Mouse (Mus musculus): Measurements from ENCODE around the gene Mc1r.
"Not testable (repeated sequence)": the region's sequence is repeated elsewhere in the genome, so short reads cannot be mapped to it uniquely, and the experiment has no call there.

The Mc1r gene

DNA sequence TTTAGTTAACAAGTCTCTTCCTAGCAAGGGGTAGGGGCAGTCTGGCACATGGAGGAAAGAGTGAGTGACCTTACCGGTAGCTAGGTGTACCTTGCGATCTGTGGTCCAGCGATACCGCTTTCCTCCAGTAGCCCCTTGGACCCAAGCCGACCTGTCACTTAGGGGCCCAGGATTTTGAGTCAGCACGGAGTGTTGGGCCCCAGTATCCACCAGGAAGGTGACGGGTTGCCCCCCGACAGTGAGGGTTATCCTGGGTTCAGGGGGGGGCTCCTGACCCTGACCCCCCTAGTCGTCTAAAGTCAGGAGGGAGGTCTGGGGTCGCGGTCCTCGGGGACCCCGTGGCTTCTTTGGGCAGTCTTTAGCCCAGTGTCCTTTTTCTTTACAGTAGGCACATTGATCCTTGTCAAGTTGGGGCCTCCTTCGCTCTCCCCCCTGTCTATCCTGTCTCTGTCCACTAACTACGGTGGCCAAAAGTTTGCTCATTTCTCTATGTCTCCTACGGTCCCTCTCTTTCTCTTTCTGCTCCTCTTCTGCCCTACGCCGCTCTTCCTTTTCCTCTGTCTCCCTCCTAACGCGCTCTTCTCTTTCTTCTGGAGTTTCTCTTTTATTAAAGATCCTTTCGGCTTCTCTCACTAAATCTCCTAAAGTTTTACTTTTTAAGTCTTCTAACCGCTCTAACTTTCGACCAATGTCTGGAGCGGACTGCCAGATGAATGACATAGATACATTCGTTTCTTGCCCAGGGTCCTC lies 24.9 kb downstream of the Mc1r start:
- DNase-seq (ENCODE audit: low spot score), result no peak

DNA sequence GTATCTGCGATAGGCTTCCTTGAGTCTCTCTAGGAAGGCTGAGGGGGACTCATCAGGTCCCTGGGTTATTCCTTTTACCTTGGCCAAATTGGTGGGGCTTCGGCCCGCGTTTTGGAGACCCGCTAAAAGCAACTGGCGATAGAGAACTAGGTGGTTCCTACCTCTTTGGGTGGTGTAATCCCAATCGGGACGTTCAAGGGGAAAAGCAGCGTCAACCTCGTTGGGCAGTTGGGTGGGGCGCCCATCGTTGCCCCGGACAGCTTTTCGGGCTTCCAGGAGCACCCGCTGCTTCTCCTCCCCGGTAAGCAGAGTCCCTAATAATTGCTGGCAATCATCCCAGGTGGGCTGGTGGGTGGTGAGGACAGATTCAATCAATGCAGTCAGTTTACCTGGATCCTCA lies 25.5 kb downstream of the Mc1r start:
- DNase-seq (ENCODE audit: low spot score), result no peak

DNA sequence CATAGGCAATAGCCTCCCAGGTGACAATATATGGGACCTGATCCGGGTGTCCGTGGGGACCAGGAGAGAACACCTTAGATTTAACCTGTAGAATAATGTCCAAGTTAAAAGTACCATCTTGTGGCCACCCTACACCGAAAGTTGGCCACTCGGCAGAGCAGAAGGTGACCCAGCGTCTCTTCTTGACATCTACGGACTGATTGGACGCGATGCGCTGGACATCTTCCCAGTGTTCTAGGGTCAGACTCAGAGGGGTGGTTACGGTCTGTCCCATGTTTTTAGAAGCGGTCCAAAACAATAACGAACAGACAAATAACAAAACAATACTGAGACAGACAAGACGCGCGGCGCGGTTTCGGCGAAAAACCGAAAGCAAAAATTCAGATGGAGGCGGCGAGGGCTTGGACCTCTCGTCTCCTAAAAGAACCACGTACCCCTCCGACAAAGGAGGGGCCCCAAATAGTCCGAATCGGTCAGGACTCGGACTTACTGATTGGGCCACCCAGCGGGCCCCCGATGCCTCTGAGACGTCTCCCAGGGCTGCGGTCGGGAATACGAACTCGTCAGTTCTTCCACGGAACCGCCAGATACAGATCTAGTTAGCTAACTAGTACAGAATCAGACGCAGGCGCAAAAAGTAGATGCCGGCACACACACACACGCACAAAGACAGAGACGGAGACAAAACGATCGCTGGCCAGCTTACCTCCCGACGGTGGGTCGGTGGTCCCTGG lies 26.5 kb downstream of the Mc1r start:
- not testable (repeated sequence) for DNase-seq (ENCODE audit: low spot score)

DNA sequence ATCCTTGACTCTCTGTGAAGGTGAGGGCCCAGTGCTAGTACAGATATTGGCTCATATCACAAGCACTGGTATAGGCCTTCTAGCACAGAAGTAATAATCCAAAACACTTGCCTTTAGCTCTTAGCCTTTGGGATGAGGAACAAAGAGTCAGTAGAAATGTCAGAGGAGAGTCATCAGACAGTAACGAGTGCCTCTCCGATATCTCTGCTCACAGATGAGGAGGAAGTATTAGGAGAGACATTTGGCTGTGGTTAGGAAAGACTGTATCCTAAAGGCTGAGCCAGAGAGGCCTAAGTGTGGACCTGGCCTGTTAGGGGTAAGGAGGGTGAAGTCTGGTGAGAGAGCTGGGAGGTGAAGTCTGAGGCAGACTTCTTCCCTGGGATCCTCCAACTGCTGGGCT lies 34.9 kb downstream of the Mc1r start:
- no peak for DNase-seq (ENCODE audit: low spot score)

DNA sequence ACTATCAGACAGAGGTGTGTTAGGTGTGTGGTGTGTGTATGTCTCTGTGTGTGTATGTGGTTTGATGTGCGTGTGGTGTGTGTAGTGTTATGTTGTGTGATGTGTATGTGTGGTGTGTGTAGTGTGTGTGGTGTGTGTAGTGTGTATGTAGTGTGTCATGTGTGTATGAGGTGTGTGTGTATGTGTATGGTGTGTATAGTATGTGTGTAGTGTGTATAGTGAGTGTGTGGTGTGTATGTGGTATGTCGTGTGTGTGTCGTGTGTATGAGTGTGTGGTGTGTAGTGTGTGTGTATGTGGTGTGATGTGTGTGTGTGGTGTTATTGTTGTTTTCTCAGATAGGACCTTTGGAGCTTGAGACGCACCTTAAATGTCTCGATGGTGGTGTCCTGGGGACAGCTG lies 35.4 kb downstream of the Mc1r start:
- DNase-seq (ENCODE audit: low spot score), result no peak

DNA sequence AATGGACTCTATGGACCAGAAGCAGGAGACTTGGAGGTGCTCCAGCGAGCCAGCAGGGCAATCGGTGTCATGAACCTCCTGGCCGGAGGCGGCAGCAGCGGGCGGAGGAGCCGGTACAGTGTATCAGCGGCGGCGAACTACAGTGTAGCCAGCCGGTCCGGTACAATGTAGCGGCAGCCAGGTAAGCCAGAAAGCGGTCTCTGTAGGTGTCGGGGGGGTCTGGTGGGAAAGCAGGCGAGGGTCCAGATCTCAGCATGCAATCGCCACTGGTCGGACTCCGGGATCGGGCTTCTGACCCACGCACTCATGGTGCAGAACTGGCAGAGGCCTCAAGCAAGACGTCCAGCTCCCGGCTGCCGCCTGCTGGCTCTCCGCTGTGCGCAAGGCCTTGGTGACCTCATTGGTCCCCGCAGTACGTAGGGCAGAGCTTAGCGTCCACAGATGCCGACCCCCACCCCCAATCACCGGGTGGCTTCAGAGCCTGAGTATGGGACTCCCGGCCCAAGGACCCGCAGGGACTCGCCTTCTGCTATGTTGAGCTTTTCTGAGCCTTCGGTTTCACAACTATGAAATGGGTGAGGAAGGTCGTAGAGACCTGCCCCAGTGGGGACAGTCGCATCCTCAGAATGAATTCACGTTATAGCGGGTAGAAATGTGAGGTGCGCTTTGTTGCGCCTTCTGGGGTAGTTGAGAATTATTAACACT lies 36.1 kb downstream of the Mc1r start:
- peak; percentile 88 for DNase-seq (ENCODE audit: low spot score)

DNA sequence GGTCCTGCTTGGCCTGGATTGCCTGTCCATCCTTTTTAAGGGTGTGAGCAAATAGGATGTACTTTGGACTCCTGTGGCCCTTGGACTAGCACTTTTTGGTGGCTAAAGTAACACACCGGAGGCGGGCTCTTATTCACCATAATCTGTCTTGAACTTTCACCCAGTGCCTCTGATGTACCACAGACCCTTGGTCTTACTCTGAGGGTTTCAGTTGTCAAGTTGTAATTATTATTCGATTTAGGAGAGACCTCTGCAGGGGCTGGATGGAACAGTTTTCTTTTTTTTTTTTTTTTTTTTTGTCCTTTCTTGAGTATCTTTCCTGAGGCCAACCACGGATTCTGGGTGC lies 36.6 kb downstream of the Mc1r start:
- DNase-seq (ENCODE audit: low spot score), result no peak

DNA sequence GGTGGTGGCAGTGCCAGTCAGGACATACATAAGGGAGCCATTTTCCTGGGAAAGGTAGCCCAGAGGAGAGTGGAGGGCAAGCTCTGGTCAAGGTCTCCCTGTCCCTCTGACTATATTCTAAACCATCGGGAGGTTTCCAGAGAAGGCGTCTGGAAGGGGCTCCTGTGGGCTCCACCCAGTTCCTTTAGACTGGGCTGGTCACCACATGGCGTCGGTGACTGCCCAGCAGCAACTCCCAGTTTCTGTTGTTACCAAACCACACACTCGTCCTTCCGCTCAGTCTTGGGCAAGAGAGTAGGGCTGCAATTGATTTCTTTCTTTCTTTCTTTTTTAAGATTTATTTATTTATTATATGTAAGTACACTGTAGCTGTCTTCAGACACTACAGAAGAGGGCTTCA lies 37.2 kb downstream of the Mc1r start:
- DNase-seq (ENCODE audit: low spot score), result no peak

DNA sequence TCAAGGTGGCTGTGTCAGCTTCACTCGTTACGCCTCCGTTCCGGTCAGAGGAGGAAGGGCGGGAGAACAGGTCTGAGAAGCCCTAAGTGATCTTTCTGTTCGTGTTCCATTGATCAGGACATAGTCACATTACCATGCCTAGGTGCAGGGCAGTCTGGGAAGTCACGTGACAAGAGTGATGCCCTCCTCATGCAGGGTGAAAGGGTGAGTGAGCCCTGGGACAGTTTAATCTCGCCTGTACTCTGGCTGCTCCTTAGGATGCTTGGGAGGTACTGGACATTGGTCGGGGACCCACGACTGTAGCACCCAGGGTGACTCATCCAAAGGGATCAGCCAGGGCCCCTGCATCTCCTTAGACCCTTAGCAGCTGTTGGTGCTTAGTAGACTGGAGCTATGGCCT lies 39.1 kb downstream of the Mc1r start:
- no peak for DNase-seq (ENCODE audit: low spot score)

DNA sequence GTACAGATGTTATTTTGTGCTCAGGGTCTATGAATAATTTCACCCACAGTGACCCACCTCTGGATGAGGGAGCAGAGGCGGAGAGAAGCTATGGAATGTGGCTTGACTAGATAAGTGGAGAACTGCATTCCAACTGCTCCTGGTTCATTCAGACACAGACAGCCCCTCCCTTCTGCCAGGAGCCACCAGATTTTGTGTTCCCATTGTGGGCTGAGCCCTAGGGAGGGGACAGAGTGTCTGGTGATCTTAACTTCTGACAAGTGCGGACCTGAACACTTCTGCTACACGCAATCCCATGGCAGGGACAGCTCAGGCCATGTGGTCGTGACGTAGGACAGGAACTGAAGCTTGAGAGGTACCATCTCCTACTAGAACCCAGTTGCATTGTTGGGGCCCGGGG lies 39.9 kb downstream of the Mc1r start:
- DNase-seq (ENCODE audit: low spot score), result no peak

DNA sequence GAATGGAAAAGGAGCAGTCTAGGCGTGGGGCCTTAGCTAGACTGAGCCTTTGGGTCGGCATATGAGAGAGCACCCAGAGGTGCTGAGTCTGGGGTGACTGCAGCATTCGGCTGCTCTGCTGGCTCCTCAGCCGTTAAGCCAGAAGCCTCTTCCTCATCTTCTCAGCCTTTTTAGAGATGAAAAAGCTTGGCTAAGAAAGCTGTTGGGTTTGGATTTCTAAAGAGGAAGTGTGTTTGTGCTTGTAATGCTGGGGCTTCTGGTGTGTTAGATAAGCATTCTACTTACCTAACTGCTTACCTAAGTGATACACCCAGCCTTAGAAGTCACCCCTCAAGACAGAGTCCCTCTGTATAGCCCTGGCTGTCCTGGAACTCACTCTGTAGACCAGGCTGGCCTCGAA lies 43.9 kb downstream of the Mc1r start:
- no peak for DNase-seq (ENCODE audit: low spot score)

DNA sequence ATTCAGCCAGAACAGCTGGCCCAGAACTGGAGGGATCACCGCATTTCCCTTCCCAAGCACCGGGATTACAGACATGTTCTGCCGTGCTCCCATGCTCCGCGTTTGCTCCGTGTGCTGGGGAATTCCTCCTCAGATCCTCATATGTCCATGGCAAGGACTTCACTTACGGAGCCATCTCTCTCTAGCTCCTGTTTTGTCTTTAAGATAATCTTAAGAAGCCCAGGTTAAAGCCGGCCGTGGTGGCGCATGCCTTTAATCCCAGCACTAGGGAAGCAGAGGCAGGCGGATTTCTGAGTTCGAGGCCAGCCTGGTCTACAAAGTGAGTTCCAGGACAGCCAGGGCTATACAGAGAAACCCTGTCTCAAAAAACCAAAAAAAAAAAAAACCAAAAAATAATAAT lies 44.8 kb downstream of the Mc1r start:
- not testable (repeated sequence) for DNase-seq (ENCODE audit: low spot score)

DNA sequence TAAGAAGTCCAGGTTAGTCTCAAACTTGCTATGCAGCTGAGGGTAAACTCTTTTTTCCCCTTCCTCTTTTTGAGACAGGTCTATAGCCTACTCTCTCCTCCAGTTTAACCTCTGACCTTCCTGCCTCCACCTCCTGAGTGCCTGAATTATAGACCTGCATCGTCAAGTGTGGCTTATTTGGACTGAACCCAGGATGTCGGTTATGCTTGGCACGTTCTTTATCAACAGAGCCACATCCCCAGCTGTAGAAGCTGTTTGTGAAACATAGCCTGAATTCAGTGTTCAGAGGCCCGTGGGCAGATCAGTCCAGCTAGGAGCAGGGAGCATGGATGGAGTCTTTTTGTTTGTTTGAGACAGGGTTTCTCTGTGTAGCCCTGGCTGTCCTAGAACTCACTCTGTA lies 45.2 kb downstream of the Mc1r start:
- no peak for DNase-seq (ENCODE audit: low spot score)

DNA sequence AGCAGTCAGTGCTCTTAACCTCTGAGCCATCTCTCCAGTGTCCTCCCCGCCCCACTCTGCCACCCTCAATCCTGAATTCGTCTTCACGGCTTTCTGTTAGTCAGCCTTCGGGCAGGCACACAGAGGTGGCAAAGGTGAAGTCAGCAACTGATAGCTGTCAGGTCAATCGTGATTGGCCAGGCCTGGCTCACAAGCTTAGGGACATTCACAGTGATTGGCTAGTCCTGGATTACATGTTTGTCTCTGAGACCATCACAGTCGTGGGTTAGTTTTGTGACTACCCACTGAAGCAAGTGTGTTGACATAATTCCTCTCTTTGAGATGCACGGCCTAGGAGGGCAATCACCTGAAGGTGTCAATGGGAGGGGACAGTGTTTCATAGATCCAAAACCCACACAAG lies 46.4 kb downstream of the Mc1r start:
- no peak for DNase-seq (ENCODE audit: low spot score)

DNA sequence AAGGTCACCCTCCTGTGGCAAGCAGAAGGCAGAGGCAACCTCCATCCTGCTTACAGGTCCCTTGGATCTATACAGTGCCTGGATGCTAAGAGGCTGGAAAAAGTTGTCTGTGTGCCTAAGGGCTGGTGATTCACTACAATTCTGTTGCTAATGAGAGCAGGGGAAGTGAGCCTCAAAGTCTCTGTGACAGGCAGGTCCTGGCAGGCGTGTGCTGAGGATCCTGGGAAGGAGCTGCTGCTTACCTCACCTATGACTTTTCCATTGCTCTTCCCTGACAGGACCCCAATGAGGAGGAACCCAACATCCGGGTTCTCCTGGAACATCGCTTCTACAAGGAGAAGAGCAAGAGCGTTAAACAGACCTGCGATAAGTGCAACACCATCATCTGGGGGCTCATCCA lies 47.0 kb downstream of the Mc1r start:
- DNase-seq (ENCODE audit: low spot score), result no peak

DNA sequence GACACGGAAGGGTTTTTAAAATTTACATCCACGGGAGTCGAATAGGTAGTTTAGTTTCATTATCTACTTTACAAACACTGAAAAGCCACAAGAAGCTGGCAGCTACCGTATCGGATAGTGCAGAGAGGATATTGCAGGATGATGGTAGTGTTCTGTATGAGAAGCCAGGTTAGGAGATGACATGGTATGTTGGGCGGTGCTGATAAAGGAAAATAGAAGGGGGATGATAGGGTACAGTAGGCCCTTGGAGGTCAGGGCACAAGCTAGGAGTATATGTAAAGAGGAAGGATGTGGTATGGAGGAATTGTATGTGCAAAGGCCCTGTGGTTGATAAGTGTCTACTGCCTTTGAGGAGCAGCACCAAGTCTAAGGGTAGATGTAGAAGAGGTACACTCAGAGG lies 47.7 kb downstream of the Mc1r start:
- DNase-seq (ENCODE audit: low spot score), result no peak
